Mouse (Mus musculus): ENCODE data around the gene Serpina12. TPM values are rescaled to one million over a fixed set of nuclear protein-coding genes. Genes with fewer than 3 reads are reported as not detected.

Gene Serpina12
- polyA plus RNA-seq, 1 experiment from 2014 or later, result not detected

- no peaks in the 10 kb centered on the region for H3K27me3 ChIP-seq (ENCODE audit: control insufficient read depth, insufficient read depth, low read length)
- no peaks in the 10 kb centered on the region for H3K36me3 ChIP-seq (ENCODE audit: control insufficient read depth, insufficient read depth, low read length)
- no peak overlapping the region for H3K9ac ChIP-seq (replicated peaks; ENCODE audit: low read depth, low read length)
- H3K4me1 ChIP-seq (ENCODE audit: control insufficient read depth, insufficient read depth, low read length), result no peaks in the 10 kb centered on the region
- no peak for ATAC-seq (ENCODE audit: insufficient number of reproducible peaks, insufficient read depth, low FRiP score, low read depth)
- WGBS, result 86% methylated on average over 3 of the region's 3 CpGs
- no peaks in the 10 kb centered on the region for H3K9me3 ChIP-seq (ENCODE audit: control insufficient read depth, low read depth, low read length)
- H3K4me2 ChIP-seq (replicated peaks; ENCODE audit: low read depth, low read length), result no peak overlapping the region
- no peak overlapping the region for H3K4me3 ChIP-seq (ENCODE audit: low read depth, low read length)
- no peak overlapping the region for H3K27ac ChIP-seq (ENCODE audit: low read length)
Measured at GRCm38 (mm10) chr12:104000594-104000993, 43.6 kb downstream of the Serpina12 start.

DNA sequence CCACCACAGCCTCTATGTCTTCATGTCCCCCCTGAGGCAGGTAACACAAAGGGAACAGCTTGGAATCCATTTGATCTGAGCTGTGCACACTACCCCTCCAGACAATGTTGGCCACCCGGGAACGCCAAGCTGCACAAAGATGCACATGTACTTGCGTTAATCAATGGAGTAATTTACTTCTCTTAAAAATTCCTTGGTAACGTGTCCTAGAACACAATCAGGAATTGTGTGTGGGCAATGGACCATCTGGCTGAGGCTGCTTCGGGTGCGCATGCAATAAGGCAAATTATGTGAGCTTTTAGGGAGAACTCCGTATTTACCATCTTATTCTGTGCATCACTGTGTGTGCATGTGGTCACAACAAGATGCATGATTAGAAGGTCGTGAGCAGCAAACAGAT, 44.6 kb downstream of the Serpina12 start:
- no peak overlapping the region for H3K4me3 ChIP-seq (ENCODE audit: low read depth, low read length)
- no peak overlapping the region for H3K9ac ChIP-seq (replicated peaks; ENCODE audit: low read depth, low read length)
- H3K4me1 ChIP-seq (ENCODE audit: control insufficient read depth, insufficient read depth, low read length), result no peaks in the 10 kb centered on the region
- WGBS, result 86% methylated on average over 8 of the region's 8 CpGs
- H3K27me3 ChIP-seq (ENCODE audit: control insufficient read depth, insufficient read depth, low read length), result no peaks in the 10 kb centered on the region
- H3K4me2 ChIP-seq (replicated peaks; ENCODE audit: low read depth, low read length), result no peak overlapping the region
- no peaks in the 10 kb centered on the region for H3K9me3 ChIP-seq (ENCODE audit: control insufficient read depth, low read depth, low read length)
- no peaks in the 10 kb centered on the region for H3K36me3 ChIP-seq (ENCODE audit: control insufficient read depth, insufficient read depth, low read length)
- H3K27ac ChIP-seq (ENCODE audit: low read length), result no peak overlapping the region
- no peak for ATAC-seq (ENCODE audit: insufficient number of reproducible peaks, insufficient read depth, low FRiP score, low read depth)

- no peak for ATAC-seq (ENCODE audit: insufficient number of reproducible peaks, insufficient read depth, low FRiP score, low read depth)
- Histone ChIP-seq H3K4me2 (replicated peaks; ENCODE audit: low read depth, low read length) (no peak overlapping the region), H3K27me3 (ENCODE audit: control insufficient read depth, insufficient read depth, low read length) (no peaks in the 10 kb centered on the region), H3K36me3 (ENCODE audit: control insufficient read depth, insufficient read depth, low read length) (no peaks in the 10 kb centered on the region), H3K27ac (ENCODE audit: low read length) (no peak overlapping the region), H3K9me3 (ENCODE audit: control insufficient read depth, low read depth, low read length) (no peaks in the 10 kb centered on the region), H3K9ac (replicated peaks; ENCODE audit: low read depth, low read length) (no peak overlapping the region), H3K4me3 (ENCODE audit: low read depth, low read length) (no peak overlapping the region), H3K4me1 (ENCODE audit: control insufficient read depth, insufficient read depth, low read length) (no peaks in the 10 kb centered on the region)
- 50% methylated on average over 2 of the region's 2 CpGs for WGBS
Measured at GRCm38 (mm10) chr12:103996513-103996912, 47.7 kb downstream of the Serpina12 start.

DNA sequence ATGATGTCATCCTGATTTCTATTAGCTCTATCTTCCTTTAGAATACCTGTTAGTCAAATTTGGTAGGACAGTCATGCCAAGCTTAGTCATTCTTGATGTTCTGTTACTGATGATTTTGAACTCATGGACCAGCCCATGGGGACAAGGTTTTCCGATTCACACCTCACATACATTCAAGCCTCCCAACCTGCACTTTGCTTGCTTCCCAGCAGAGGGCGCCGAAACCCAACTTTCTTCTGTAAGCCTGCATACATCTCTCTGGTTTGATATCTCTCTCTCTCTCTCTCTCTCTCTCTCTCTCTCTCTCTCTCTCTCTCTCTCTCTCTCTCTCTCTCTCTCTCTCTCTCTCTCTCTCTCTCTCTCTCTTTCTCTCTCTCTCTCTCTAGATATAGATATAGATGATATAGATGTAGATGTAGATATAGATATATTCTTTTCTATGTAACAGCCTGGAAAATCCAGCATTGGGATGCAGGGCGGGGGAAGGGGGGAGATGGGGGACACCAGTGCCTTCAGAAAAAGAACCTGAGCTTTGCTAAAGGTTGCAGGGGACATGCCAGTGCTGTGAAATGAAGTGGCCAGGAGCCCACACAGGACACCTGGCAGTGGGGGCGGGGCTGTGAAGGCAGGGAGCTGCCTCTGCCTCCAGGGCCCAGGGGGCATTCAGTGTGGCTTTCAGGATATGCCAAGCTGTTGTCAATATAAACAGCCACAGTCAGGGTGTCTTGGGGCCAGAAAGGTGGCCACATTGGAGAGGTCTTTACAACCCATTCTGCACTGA, 48.8 kb downstream of the Serpina12 start:
- H3K9ac ChIP-seq (replicated peaks; ENCODE audit: low read depth, low read length), result no peak overlapping the region
- no peaks in the 10 kb centered on the region for H3K36me3 ChIP-seq (ENCODE audit: control insufficient read depth, insufficient read depth, low read length)
- H3K4me3 ChIP-seq (ENCODE audit: low read depth, low read length), result no peak overlapping the region
- no peak for ATAC-seq (ENCODE audit: insufficient number of reproducible peaks, insufficient read depth, low FRiP score, low read depth)
- no peaks in the 10 kb centered on the region for H3K27me3 ChIP-seq (ENCODE audit: control insufficient read depth, insufficient read depth, low read length)
- no peak overlapping the region for H3K27ac ChIP-seq (ENCODE audit: low read length)
- WGBS, result 41% methylated on average over 5 of the region's 5 CpGs
- H3K9me3 ChIP-seq (ENCODE audit: control insufficient read depth, low read depth, low read length), result no peaks in the 10 kb centered on the region
- no peaks in the 10 kb centered on the region for H3K4me1 ChIP-seq (ENCODE audit: control insufficient read depth, insufficient read depth, low read length)
- no peak overlapping the region for H3K4me2 ChIP-seq (replicated peaks; ENCODE audit: low read depth, low read length)

DNA sequence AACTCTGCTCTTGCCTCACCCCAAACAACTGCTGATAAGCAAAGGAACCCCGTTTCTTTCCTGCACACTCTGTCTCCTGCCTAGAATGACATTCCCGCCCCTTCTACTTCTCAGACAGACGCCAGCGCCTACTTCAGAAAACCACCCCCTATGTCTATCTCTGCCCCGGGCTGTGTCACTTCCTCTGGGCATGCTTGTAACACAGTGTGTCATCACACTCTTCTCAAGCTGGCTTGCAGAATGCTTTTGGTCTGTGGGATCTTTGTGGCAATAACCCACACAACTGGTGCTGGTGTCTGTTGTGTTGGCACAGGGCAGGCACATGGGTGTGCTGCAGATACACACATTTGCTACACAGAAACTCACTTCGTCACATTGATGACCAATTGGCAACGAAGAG, 51.3 kb downstream of the Serpina12 start:
- Histone ChIP-seq H3K4me3 (ENCODE audit: low read depth, low read length) (no peak overlapping the region), H3K4me2 (replicated peaks; ENCODE audit: low read depth, low read length) (no peak overlapping the region), H3K4me1 (ENCODE audit: control insufficient read depth, insufficient read depth, low read length) (no peaks in the 10 kb centered on the region), H3K9me3 (ENCODE audit: control insufficient read depth, low read depth, low read length) (no peaks in the 10 kb centered on the region), H3K27me3 (ENCODE audit: control insufficient read depth, insufficient read depth, low read length) (no peaks in the 10 kb centered on the region), H3K9ac (replicated peaks; ENCODE audit: low read depth, low read length) (no peak overlapping the region), H3K36me3 (ENCODE audit: control insufficient read depth, insufficient read depth, low read length) (no peaks in the 10 kb centered on the region), H3K27ac (ENCODE audit: low read length) (no peak overlapping the region)
- ATAC-seq (ENCODE audit: insufficient number of reproducible peaks, insufficient read depth, low FRiP score, low read depth), result no peak
- 80% methylated on average over 7 of the region's 7 CpGs for WGBS

- H3K36me3 ChIP-seq (ENCODE audit: control insufficient read depth, insufficient read depth, low read length), result no peaks in the 10 kb centered on the region
- H3K9me3 ChIP-seq (ENCODE audit: control insufficient read depth, low read depth, low read length), result no peaks in the 10 kb centered on the region
- H3K4me2 ChIP-seq (replicated peaks; ENCODE audit: low read depth, low read length), result no peak within 1 kb of the TSS
- H3K27me3 ChIP-seq (ENCODE audit: control insufficient read depth, insufficient read depth, low read length), result no peaks in the 10 kb centered on the region
- no peak within 1 kb of the TSS for H3K9ac ChIP-seq (replicated peaks; ENCODE audit: low read depth, low read length)
- H3K27ac ChIP-seq (ENCODE audit: low read length), result no peak within 1 kb of the TSS
- no peak within 1 kb of the TSS for H3K4me3 ChIP-seq (ENCODE audit: low read depth, low read length)
- ATAC-seq (ENCODE audit: insufficient number of reproducible peaks, insufficient read depth, low FRiP score, low read depth), result no peak
- WGBS, result 86% methylated on average over 6 of the region's 6 CpGs
- no peaks in the 10 kb centered on the region for H3K4me1 ChIP-seq (ENCODE audit: control insufficient read depth, insufficient read depth, low read length)
Measured at GRCm38 (mm10) chr12:103989857-103990256, 54.4 kb downstream of the Serpina12 start, which contains the start of gene Serpina11. Gene Serpina11, minus strand, starts transcription at chr12:103989957.

GRCm38 (mm10) chr12:103989514-103989767, 54.8 kb downstream of the Serpina12 start:
- Histone ChIP-seq H3K27ac (ENCODE audit: low read length) (no peak overlapping the region), H3K36me3 (ENCODE audit: control insufficient read depth, insufficient read depth, low read length) (no peaks in the 10 kb centered on the region), H3K9ac (replicated peaks; ENCODE audit: low read depth, low read length) (no peak overlapping the region), H3K4me2 (replicated peaks; ENCODE audit: low read depth, low read length) (no peak overlapping the region), H3K9me3 (ENCODE audit: control insufficient read depth, low read depth, low read length) (no peaks in the 10 kb centered on the region), H3K27me3 (ENCODE audit: control insufficient read depth, insufficient read depth, low read length) (no peaks in the 10 kb centered on the region), H3K4me1 (ENCODE audit: control insufficient read depth, insufficient read depth, low read length) (no peaks in the 10 kb centered on the region), H3K4me3 (ENCODE audit: low read depth, low read length) (no peak overlapping the region)
- 60% methylated on average over 2 of the region's 2 CpGs for WGBS
- no peak for ATAC-seq (ENCODE audit: insufficient number of reproducible peaks, insufficient read depth, low FRiP score, low read depth)

DNA sequence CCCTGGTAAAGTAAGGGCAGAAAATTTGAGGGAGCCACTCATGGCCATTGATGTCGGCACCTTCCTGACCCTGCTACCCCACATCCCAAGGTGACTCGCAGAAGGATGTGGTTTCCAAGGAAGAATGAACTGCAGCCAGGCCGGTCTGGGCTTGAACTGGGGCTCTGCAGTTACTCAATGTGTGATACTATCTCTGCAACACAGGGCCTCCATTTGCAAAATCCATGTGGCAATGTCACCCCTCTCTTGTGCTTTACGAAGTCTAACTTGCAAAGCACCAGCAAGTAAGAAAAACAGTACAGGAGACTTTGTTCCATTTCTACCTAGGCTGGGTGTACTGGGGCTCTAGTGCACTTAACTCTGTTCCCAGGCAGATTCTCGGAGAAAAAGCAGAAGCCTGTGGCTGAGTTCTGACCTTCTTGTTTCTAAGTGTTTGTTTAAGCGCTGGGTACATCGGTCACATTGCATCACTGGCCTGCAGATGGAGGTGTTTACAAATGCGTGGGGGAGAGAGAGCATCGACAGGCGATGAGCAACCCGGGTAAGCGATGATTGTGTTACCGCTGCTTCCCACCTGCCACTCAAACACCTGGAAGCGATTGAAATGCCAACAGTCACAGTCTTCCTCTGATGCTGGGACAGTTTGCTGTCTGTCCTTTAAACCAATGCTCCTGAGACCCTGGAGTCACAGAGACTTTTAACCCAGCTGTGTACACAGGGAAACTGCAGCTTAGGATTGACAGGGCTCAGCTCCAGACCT, 55.3 kb downstream of the Serpina12 start:
- Histone ChIP-seq H3K4me3 (ENCODE audit: low read depth, low read length) (no peak overlapping the region), H3K9ac (replicated peaks; ENCODE audit: low read depth, low read length) (no peak overlapping the region), H3K36me3 (ENCODE audit: control insufficient read depth, insufficient read depth, low read length) (no peaks in the 10 kb centered on the region), H3K9me3 (ENCODE audit: control insufficient read depth, low read depth, low read length) (no peaks in the 10 kb centered on the region), H3K27ac (ENCODE audit: low read length) (no peak overlapping the region), H3K4me2 (replicated peaks; ENCODE audit: low read depth, low read length) (no peak overlapping the region), H3K27me3 (ENCODE audit: control insufficient read depth, insufficient read depth, low read length) (no peaks in the 10 kb centered on the region), H3K4me1 (ENCODE audit: control insufficient read depth, insufficient read depth, low read length) (no peaks in the 10 kb centered on the region)
- ATAC-seq (ENCODE audit: insufficient number of reproducible peaks, insufficient read depth, low FRiP score, low read depth), result no peak
- WGBS, result 33% methylated on average over 14 of the region's 14 CpGs

Data from stomach, embryonic 14.5 days (tissue).